Mouse (Mus musculus) naive thymus-derived CD4-positive, alpha-beta T cell, adult 2 months (primary cell): ENCODE measurements around the gene Evl.
"Not testable (repeated sequence)": the region's sequence is repeated elsewhere in the genome, so short reads cannot be mapped to it uniquely, and the experiment has no call there.

ENCODE experiments used
- DNase-seq: peaks from one replicate; pipeline ENCODE4 v3.0.0-alpha.2; 2011; ENCODE audit warnings: low read depth

Gene Evl

DNA sequence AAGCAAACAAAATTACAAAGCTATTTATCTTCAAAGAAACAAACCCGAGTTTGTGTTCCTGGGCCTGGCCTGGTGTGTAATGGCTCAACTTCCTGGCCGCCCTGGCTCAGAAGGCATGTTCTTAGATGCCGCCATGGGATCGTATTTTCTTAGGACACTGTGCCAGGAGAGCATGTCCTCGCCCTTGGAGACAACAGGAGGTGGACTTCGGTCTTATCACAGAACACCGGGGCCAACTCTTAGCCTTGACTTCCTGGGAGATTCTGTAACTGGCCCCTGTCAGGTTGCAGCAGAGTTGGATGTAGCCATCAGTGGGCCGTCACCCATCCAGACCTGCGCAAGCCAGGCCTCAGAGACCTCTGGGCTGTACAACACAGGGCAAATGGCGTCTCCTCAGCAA is 145.1 kb downstream of the Evl start:
- no peak for DNase-seq

DNA sequence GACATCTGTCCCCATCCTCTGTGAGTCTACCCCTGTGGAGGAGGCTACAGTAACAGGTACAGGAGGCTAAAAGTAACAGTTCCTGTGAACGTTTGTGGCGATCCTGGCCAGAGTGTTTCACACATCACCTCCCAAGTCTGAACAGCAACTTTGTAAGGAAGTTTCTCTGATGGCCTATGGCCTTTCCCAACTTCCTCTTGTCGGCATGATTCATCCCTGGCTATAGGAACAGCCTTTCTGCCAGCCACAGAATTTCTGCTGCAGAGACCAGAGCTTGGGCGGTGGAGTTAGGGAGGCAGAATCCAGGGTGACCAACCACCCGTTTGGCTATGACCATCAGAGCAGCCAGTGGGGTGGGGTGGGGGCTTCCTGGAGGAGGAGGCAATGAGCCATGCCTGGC is 145.5 kb downstream of the Evl start:
- no peak for DNase-seq

DNA sequence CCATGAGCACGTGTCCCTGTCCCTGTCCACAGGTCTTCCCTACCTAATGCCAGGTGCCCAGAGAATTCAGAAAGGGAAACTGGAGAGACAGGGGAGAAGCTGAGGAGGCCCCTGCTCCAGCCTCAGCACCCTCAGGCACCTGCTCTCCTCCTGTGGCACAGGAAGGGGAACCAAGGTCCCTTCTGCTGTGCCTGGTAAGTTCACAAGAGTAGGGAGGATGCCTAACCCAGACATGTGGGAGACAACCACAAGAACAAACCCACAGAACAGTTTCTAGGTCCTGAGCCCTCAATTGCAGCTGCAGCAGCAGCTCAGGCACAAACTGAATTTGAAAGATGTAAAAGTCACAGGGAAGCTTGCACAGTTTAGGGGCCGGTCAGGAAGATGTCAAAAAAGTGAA is 146.7 kb downstream of the Evl start:
- no peak for DNase-seq

DNA sequence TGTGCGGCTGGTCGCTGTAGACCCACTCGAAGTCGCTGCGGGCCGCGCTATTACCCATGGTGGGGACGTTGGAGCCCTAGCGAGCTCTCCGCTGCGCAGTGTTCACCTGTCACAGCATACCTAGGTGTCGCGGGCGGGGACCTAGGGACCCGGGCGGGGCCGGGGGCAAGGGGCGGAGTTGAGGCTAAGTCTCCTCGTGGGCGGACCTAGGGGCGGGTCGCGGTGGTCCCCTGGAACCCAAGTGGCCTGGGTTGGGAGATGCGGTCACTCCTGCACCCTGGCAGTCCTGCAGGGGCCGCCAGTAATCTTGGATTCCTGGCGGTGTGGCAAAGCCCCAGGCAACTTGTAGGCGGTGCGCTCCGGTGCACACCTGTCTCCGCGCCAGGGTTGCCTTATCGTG is 147.7 kb downstream of the Evl start, which contains the start of gene Degs2:
Gene Degs2 (minus strand): TSS at position 131 of the 400 bp plus-strand sequence.
- no peak for DNase-seq

DNA sequence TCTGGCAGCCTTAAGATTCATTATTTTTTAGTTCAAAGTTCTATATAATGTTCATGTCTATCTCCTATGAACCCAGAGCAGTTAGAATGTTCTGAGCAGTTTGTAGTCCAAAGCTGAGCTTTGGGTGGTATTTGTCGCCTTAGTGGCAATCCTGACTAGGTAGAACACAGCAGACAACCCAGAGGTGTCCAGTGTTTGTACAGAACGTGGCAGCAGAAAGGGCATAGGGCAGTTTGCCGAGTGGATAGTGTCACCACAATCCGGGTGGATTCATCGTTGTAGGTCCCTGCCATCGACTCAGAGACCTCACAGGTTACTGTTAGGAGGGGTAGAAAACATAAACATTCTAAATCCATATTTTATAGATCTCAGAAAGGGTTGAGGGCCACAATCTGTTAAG is 151.0 kb downstream of the Evl start:
- DNase-seq, result no peak

DNA sequence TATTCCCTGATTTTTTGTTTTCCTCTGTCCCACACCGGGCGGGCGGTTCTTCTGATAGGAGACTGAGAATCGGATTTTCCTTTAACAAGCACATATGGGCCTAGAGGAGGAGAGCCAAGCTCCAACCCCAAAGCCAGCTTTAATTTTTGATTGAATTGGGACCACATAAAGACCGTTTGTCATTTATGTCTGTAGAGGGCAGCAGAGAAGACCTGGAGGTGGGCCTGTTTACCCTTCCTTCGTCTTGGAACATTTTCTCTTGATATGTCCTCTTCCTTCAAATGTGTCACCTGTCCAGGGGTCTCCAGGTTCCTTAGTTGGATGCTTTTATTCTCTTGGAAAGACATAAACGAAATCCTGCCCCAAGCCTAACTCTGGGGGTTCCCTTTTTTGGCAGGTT is 151.6 kb downstream of the Evl start:
- DNase-seq, result peak; percentile 60

DNA sequence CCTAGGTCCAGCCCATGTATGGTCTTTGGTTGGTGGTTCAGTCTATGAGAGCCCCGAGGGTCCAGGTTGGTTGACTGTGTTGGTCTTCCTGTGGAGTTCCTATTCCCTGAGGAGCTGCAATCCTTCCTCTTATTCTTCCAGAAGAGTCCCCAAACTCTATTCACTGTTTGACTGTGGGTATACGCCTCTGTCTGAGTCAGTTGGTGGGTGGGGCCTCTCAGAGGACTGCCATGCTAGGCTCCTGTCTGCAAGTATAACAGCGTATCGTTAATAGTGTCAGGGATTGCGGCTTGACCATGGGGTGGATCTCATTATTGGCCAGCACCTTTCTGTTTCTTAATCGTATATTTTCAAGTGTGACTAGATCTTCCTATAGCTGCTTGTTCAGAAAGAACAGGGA is 154.9 kb downstream of the Evl start:
- no peak for DNase-seq

DNA sequence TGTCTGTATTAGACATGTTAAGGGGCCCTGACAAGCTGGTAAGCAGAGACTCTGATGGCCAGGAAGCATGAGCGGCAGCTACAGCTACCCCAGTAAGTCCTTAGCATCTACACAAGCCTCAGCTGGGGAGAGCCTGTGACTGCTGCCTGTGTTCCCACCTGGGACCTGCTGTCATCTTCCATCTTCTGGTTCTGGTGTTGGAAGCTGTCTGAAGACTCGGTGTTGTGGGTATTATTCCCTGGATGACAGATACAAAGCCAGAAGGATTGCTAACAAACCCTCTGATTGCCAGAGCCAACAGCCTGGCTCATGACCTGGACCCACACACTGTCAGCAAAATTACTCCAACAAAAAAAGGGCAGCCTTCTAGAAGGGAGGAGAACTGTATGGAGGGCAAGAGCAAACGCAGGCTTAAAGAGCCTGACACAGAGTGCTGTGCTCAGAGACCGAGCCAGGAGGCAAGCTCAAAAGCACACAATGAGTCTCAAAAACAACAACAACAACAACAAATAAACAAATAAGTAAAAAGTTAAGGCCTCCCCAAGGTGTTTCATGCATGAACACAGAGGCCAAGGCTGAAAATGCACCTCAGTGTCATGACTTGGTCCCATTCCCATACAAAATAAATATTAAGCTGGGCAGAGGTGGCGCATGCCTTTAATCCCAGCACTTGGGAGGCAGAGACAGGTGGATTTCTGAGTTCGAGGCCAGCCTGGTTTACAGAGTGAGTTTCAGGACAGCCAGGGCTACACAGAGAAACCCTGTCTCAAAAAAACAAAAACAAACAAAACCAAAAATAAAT is 155.6 kb downstream of the Evl start:
- DNase-seq, result no peak

DNA sequence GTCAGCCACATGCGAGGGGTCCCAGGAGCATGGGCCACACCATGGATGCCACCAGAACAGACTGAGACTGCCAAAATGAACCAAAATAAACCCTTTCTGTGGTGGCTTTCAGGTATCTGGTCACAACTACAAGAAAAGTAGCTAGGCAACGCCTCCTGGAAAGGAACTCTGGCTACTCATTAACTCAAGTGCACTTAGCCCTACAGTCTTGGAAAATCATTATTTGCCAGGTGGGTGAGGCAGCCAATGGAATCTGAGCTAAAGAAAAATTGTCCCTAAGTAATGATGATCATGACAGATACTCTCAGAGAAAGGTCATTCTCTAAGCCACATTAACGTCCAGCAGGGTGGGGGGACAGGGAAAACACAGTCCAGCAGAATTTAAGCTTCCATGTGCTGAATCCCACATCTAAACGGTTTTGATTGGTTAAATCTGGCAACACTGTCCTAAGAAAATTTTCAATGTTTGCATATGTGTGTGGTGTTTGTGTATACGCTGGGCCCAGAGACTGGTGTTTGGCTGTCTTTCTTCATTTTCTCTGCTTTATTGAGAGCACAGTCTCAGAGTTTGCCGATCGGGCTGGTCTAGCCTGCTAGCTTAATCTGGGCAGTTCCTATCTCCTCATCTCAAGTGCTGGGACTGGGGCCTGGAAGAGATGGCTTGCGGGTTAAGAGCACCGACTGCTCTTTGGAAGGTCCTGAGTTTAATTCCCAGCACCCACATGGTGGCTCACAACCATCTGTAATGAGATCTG is 156.5 kb downstream of the Evl start:
- no peak for DNase-seq

DNA sequence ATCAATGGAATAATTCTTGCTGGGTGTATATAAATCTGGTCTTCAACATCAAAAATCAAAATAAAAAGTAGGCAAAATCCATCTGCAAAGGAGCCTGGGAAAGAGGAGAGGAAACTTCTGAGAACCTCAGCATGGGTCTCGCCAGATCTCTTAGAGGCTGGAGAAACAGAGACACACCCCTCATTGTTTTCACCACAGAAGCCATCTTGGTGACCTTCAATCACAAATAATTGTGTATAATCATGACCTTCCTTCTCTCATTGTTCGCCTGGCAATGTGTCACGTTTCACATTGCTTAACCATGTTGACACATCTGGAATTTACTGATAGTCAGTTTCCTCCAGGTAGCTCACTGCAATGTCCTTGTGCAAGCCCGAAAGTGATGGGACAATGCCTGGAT is 158.0 kb downstream of the Evl start:
- no peak for DNase-seq

DNA sequence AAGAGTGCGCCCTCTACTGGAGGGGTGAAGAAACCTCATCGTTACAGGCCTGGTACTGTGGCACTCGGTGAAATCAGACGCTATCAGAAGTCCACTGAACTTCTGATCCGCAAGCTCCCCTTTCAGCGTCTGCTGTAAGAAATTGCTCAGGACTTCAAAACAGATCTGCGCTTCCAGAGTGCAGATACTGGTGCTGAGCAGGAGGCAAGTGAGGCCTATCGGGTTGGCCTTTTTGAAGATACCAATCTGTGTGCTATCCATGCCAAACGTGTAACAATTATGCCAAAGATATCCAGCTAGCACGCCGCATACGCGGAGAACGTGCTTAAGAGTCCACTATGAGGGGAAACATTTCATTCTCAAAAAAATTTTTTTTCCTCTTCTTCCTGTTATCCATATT is 159.5 kb downstream of the Evl start:
- not testable (repeated sequence) for DNase-seq

DNA sequence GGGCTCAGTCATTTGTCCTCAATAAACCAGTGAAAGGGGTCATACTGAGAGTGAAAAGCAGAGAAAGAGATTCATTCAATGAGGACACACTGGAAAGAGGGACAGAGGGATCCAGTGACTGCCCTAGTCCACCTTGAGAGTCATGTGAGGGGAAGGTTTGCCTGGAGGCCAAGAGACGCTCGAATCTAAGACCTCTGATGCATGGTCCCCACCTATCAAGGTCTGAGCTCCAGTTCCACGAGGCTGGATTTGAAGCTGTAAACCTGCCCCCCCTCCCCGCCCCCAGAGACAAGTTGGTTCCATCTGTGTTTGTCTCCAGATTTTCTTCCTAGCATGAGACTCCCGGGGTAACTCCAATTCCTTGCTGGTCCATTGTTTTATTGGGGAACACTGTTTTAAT is 161.3 kb downstream of the Evl start:
- DNase-seq, result no peak

DNA sequence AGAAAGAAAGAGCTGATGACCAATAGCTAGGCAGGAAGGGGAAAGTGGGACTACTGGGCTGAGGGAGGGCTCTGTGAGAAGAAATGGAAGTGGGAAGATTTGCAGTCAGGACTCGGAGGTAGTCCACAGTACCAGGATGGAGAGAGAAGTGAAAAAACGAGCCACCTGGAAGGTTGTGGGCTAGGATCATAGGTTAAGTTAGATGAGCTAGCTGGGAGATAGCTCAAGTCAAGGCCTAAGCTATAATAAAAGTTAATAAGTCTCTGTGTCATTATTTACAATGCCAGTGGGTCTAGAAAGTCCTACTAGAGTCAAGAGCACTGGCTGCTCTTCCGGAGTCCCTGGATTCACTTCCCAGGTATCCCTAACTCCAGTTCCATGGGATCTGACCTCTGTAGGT is 164.0 kb downstream of the Evl start:
- DNase-seq, result no peak

DNA sequence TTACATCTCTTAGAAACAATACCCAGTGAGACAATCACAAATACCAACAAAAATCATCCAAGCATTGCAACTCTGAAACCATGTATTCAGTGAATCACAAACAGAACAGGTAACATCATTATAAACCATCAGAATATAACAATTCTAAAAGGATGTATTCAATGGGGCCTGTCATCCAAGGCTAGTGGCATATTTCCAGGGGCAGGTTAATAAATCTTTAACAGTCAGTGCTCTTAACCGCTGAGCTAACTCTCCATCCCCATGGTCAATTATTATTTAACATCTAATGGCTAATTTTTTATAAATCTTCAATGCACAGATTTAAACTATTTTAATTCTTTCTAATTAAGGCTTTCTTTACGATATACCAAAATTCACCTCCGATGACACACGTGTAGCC is 167.9 kb downstream of the Evl start:
- DNase-seq, result no peak

DNA sequence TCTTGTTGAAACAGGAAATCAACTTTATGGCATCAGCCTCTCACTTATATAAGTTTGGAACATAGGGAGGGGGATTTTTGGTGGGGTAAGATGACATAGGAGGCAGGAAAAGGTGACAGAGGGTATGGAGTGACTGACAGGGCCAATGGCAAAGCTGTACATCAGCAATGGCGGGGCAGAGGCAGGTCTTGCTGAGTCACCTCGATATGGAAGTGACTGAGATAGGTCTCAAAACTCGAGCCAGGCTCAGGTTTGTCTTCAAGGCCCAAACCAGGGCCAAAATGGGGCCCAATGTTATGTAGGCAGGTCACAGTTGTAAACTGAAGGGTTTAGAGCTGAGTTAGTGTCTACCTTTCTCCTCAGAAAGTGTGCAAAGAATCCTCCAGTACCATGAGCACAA is 169.3 kb downstream of the Evl start:
- no peak for DNase-seq

DNA sequence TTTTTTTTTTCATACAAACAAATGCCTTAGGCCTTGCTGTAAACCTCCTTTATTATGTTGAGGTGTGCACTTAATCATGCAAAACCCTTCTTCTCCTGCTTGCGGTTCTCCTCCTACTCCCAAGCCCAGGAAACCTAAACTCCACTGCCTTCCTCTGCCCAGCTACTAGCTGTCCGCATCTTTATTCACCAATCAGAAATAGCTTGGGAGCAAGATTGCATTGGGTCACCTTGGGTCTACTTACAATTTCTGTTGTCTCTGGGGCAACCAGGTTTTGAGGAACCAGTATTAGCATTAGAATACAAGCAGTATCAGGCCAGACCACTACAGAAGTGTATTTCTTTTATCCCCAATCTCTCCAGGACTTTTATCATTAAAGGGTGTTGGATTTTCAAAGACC is 179.9 kb downstream of the Evl start:
- no peak for DNase-seq

DNA sequence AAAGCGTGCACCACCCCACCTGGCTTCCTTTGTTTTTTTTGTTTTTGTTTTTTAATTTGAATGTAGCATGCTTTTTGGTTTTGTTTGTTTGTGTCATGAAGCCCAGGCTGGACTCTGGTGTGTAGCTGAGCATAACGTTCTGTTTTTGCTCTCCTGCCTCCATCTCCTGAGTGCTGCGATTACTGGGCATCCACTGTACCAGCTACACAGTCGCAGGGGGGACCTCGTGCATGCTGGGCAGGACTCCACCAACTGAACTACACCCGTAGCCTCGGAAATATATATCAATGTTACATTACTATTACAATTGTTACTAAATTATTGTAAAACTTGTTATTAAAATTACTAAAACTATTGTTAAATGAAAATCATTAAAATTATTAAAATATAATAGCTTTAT is 183.3 kb downstream of the Evl start:
- DNase-seq, result no peak
